Mouse (Mus musculus): ENCODE results near the gene Mrpl20. TPM values are rescaled to one million over a fixed set of nuclear protein-coding genes. Genes with fewer than 3 reads are reported as not detected.

Mrpl20 gene
- polyA plus RNA-seq (2012; rRNA removed), result 94.1 and 117 TPM in 2 replicates

DNA sequence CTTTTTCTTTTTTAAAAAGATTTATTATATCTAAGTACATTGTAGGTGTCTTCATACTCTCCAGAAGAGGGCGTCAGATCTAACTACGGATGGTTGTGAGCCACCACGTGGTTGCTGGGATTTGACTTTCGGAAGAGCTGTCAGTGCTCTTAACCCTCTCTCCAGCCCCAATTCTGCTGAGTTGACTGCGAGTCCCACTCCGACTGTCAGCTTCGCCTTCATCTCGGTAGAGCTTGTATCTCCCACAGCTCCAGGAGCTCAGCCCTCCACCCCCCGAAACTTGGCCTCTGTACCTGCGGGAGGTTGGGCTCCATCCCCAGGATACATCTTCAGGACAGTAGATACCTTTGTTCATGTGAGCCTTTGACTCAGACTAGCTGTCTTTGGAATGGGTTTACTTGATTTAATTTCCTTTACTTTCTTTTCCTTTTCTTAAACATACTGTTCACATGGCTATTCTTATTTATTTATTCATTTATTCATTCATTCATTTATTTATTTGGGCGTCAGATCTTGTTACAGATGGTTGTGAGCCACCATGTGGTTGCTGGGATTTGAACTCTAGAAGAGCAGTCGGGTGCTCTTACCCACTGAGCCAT, at the start of gene Mrpl20:
Mrpl20 (plus strand) TSS at position 138 of the 599 bp plus-strand sequence.
- peak; percentile 27 for DNase-seq (ENCODE audit: low read depth)
- TF ChIP-seq CTCF (IDR thresholded peaks at IDR 0.05; ENCODE audit: borderline replicate concordance, extremely low read depth, insufficient read depth, insufficient read length), result no peak
- TF ChIP-seq POLR2A (IDR thresholded peaks at IDR 0.05; ENCODE audit: borderline replicate concordance, extremely low read depth, insufficient read depth, insufficient read length, poor library complexity, severe bottlenecking), result no peak

DNA sequence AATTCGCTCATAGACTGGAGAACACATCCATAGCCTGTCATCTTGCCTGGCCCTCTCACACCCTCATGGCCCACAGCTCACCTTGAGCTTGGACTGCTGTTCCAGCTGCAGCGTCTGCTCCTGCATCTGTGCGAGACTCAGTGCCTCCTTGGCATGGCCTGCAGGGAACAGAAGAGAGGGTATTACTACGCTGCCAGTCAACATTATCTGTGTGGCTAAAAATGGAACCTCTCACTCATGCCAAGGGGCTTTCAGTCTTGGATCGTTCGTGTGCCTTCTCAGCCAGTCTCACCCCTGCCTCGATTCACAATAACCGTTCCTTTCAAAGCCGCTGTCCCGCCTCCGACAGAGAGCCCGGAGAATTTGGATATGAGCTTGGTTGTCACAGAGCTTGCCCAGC, 45.7 kb upstream of the Mrpl20 start:
- TF ChIP-seq CTCF (IDR thresholded peaks at IDR 0.05; ENCODE audit: borderline replicate concordance, extremely low read depth, insufficient read depth, insufficient read length) (no peak), POLR2A (IDR thresholded peaks at IDR 0.05; ENCODE audit: borderline replicate concordance, extremely low read depth, insufficient read depth, insufficient read length, poor library complexity, severe bottlenecking) (no peak)
- no peak for DNase-seq (ENCODE audit: low read depth)

- peak; percentile 25 for DNase-seq (ENCODE audit: low read depth)
- TF ChIP-seq POLR2A (IDR thresholded peaks at IDR 0.05; ENCODE audit: borderline replicate concordance, extremely low read depth, insufficient read depth, insufficient read length, poor library complexity, severe bottlenecking) (no peak), CTCF (IDR thresholded peaks at IDR 0.05; ENCODE audit: borderline replicate concordance, extremely low read depth, insufficient read depth, insufficient read length) (peak; percentile 32; the same call in 1 of the 2 replicates)
Measured at GRCm38 (mm10) chr4:155759862-155760612, 42.6 kb upstream of the Mrpl20 start.

DNA sequence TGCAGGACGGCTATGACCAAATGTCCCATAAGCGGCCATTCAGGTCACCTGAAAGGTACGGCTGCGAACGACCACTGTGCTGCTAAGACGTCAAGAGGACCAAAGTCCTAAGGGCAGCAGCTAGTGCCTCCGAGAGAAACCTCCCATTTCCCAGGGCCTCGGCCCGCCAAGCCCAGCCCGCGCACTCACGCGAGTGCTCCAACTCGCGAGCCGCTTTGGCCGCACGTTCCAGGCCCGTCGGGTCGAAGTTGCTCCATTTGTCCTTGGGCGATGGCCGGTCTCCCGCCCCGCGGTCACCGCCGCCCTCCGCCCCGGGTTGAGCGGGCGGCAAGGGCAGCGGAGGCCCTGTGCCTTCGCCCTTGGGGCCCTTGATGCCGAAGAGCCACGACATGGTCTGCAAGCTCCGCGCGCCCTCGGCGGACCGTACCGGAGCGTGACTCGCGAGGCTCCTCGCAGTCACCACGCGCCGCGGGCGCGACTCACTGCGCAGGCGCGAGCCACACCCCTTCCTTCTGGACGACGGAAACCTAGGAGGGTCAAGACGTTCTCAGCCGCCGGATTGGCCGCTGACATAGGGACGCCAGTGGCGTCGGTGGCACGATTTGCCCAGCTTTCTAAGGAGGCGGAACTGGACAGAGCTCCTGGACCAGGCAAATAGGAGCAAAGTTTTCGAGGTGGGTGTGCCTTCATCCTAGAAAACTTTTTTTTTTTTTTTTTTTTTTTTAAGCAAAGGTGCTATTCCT, 41.9 kb upstream of the Mrpl20 start, which contains the start of gene Atad3a:
Atad3a (minus strand) TSS at position 481 of the 743 bp plus-strand sequence.
- DNase-seq (ENCODE audit: low read depth), result peak; percentile 98
- TF ChIP-seq POLR2A (IDR thresholded peaks at IDR 0.05; ENCODE audit: borderline replicate concordance, extremely low read depth, insufficient read depth, insufficient read length, poor library complexity, severe bottlenecking) (peak; percentile 81), CTCF (IDR thresholded peaks at IDR 0.05; ENCODE audit: borderline replicate concordance, extremely low read depth, insufficient read depth, insufficient read length) (no peak)

DNA sequence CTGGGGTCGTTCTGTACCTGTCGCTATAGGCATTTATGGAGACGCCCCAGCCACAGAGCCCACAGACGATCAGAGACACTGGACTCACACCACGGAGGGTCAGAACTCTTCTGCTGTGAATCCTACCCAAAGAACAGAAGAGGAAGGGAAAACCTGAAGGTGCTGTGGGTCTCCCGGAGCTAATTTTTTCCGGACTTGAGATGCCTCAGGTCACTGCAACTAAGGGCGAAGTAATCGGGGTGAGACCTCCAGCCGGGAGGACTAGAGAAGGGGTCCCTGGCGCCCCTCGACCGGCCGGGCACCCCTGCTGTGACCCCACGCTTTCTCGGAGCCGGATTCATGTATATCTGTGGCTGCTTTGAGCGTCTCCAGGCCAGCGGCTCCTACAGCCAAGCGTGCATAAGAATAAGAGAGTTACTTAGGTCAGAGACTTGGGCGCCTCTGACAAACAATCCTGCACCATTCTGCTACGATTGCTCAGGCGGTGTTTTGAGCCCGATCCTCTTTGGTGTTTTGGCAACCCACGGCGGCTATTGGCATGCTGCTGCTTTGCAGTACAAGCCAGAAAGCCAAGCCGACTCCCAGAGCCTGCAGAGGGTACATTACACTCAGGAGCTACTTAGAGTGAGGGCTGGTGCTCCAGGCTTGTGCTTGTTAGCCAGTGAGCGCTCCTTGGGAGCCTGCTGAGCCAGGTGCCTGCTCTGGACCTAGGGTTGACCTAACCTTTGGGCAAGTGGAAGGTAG, 41.1 kb upstream of the Mrpl20 start:
- TF ChIP-seq POLR2A (IDR thresholded peaks at IDR 0.05; ENCODE audit: borderline replicate concordance, extremely low read depth, insufficient read depth, insufficient read length, poor library complexity, severe bottlenecking), result no peak
- TF ChIP-seq CTCF (IDR thresholded peaks at IDR 0.05; ENCODE audit: borderline replicate concordance, extremely low read depth, insufficient read depth, insufficient read length), result no peak
- DNase-seq (ENCODE audit: low read depth), result no peak

DNA sequence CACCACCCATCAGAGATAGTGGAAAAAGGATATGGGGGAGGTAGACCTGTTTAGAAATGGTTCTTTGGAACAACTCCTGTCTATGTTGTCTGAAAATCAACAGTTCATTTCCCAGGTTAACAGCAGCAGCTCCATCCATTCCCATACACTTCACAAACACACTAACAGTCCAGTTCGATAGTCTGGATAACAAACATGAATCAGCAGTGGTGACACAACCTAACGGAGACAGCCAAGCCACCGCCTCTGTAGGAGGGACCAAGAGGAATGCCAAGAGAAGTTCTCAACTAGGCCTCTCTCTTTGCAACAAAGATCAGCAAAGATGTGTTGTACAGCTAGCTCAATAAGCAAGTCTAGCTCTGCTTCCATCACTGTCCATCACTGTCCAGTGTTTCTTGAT, 40.3 kb upstream of the Mrpl20 start:
- TF ChIP-seq POLR2A (IDR thresholded peaks at IDR 0.05; ENCODE audit: borderline replicate concordance, extremely low read depth, insufficient read depth, insufficient read length, poor library complexity, severe bottlenecking), result no peak
- TF ChIP-seq CTCF (IDR thresholded peaks at IDR 0.05; ENCODE audit: borderline replicate concordance, extremely low read depth, insufficient read depth, insufficient read length), result no peak
- no peak for DNase-seq (ENCODE audit: low read depth)

- no peak for DNase-seq (ENCODE audit: low read depth)
- no peak for TF ChIP-seq POLR2A (IDR thresholded peaks at IDR 0.05; ENCODE audit: borderline replicate concordance, extremely low read depth, insufficient read depth, insufficient read length, poor library complexity, severe bottlenecking)
- no peak for TF ChIP-seq CTCF (IDR thresholded peaks at IDR 0.05; ENCODE audit: borderline replicate concordance, extremely low read depth, insufficient read depth, insufficient read length)
Measured at GRCm38 (mm10) chr4:155769496-155769879, 33.2 kb upstream of the Mrpl20 start.

DNA sequence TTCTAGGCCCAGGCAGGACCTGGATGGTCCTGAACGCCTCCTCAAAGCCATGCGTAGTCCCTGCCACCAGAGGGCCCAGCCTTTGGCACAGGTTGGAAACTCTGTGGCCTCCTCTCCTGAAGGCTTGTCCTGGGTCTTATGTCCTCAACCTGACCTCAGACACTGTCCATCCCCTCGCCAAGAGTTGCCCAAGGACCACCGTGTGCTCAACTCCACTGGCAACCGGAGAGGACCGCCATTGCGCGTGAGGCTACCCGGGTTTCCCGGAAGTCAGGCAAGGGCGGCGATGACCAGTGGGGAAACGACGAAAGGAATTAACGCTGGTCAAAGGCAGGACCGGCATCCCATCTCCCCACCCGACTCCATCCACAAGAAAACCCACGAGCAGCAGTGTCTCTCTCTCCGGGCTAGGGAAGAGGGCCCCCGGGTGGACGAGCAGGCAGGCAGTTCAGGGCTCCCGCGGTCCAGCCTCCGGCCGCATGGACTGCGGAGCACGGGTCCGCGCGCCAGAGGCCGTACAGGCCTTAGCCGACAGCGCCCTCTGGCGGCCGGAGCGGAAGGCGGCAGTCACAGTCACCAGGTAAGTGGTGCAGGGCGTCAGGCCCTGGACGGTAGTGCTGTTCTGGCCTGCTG, 32.7 kb upstream of the Mrpl20 start:
- peak; percentile 88 for DNase-seq (ENCODE audit: low read depth)
- TF ChIP-seq POLR2A (IDR thresholded peaks at IDR 0.05; ENCODE audit: borderline replicate concordance, extremely low read depth, insufficient read depth, insufficient read length, poor library complexity, severe bottlenecking) (peak; percentile 82), CTCF (IDR thresholded peaks at IDR 0.05; ENCODE audit: borderline replicate concordance, extremely low read depth, insufficient read depth, insufficient read length) (peak; percentile 99)

GRCm38 (mm10) chr4:155770626-155771025, 32.1 kb upstream of the Mrpl20 start:
- no peak for DNase-seq (ENCODE audit: low read depth)
- TF ChIP-seq CTCF (IDR thresholded peaks at IDR 0.05; ENCODE audit: borderline replicate concordance, extremely low read depth, insufficient read depth, insufficient read length), result no peak
- no peak for TF ChIP-seq POLR2A (IDR thresholded peaks at IDR 0.05; ENCODE audit: borderline replicate concordance, extremely low read depth, insufficient read depth, insufficient read length, poor library complexity, severe bottlenecking)

DNA sequence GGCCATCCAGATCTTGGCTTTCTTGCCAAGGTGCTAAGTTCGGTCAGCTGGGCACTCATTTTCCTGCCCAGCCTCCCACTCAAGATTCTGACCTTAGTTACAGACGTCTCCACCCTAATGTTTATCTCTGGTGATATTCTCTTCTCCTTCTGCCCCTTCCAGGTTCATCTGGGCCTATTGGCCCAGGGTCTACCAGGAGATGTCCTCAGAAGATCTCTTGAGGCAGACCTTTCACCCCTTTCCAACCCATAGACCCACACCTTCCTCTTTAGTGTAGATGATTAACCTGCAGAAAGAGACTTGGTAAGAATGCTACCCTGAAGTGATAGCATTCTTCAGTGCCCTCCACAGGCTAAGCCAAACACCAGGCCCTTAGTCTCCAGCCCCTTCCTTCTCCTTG, 31.0 kb upstream of the Mrpl20 start:
- DNase-seq (ENCODE audit: low read depth), result no peak
- no peak for TF ChIP-seq POLR2A (IDR thresholded peaks at IDR 0.05; ENCODE audit: borderline replicate concordance, extremely low read depth, insufficient read depth, insufficient read length, poor library complexity, severe bottlenecking)
- TF ChIP-seq CTCF (IDR thresholded peaks at IDR 0.05; ENCODE audit: borderline replicate concordance, extremely low read depth, insufficient read depth, insufficient read length), result no peak

Measured in brain, embryonic 14.5 days (tissue).